Mouse (Mus musculus) cortical plate, adult 2 months (tissue): ENCODE data around the gene Fam83c.

Source experiments
- CTCF ChIP-seq: fragments of 200-500 bp; IDR thresholded peaks from 2 replicates; pipeline ENCODE4 v1.5.1; 2011; ENCODE audit warnings: mild to moderate bottlenecking, control low read depth, low read length; ENCODE audit not compliant: insufficient read depth; ENCODE audit errors: extremely low read depth
- POLR2A ChIP-seq: fragments of 200-500 bp; IDR thresholded peaks from 2 replicates; pipeline ENCODE4 v1.6.1; 2011; ENCODE audit warnings: mild to moderate bottlenecking, low read length, control low read depth; ENCODE audit not compliant: insufficient read depth; ENCODE audit errors: extremely low read depth

- TF ChIP-seq CTCF (no peak), POLR2A (no peak)
Observed at GRCm38 (mm10) chr2:155805231-155805924, 29.3 kb downstream of the Fam83c start.
